In genomic region chr8:76984082-76984481, GRCm38 (mm10) we compare ENCODE assay signal across 13 mouse cellular contexts.
"Had no signal": no experiment of that assay in that cellular context is flagged by ENCODE, and none has a peak within 500 bp of the region (broad histone marks: within the 10 kb centered on the region; RNA-seq: fewer than 3 reads in every experiment).

No protein-coding gene starts in this region.

- DNase-seq: lung, postnatal 14 days; retina, postnatal 1 day; right cerebral cortex, postnatal 4 days; spleen, adult 18-20 months; thymus, adult 18-20 months; thymus, postnatal 14 days had no signal

- H3K4me3 ChIP-seq: intestine, embryonic 15.5 days; left cerebral cortex, adult 2 months; lung, embryonic 15.5 days; midbrain, embryonic 12.5 days had no signal

- H3K36me3 ChIP-seq: intestine, embryonic 15.5 days; lung, embryonic 15.5 days; midbrain, embryonic 12.5 days had no signal

- H3K9me3 ChIP-seq: intestine, embryonic 15.5 days; lung, embryonic 15.5 days; midbrain, embryonic 12.5 days had no signal

- H3K27ac ChIP-seq: intestine, embryonic 15.5 days; left cerebral cortex, adult 2 months; lung, embryonic 15.5 days; macrophage; midbrain, embryonic 12.5 days had no signal

- H3K27me3 ChIP-seq: intestine, embryonic 15.5 days; lung, embryonic 15.5 days; midbrain, embryonic 12.5 days had no signal

- ATAC-seq: intestine, embryonic 15.5 days; midbrain, embryonic 16.5 days had no signal

- H3K4me1 ChIP-seq: intestine, embryonic 15.5 days; midbrain, embryonic 12.5 days had no signal

- H3K9ac ChIP-seq: intestine, embryonic 15.5 days; lung, embryonic 15.5 days; midbrain, embryonic 12.5 days had no signal

- H3K4me2 ChIP-seq: intestine, embryonic 15.5 days; liver, embryonic 11.5 days; lung, embryonic 15.5 days; midbrain, embryonic 12.5 days had no signal
